Mouse (Mus musculus): ENCODE data around the gene B9d2. TPM values are rescaled to one million over a fixed set of nuclear protein-coding genes. Genes with fewer than 3 reads are reported as not detected.
A peak's percentile ranks its signal among the peaks of the same experiment; 100 is the strongest.

Gene B9d2
- total RNA-seq, 2 experiments from 2014 or later = 34.4 to 39.8 TPM

- no peak for ATAC-seq (replicated peaks; ENCODE audit: poor library complexity)
Measured at GRCm38 (mm10) chr7:25727800-25728199, 47.2 kb downstream of the B9d2 start.

GRCm38 (mm10) chr7:25729396-25729795 is 48.8 kb downstream of the B9d2 start:
- peak; percentile 14; the same call in 1 of the 2 replicates for ATAC-seq (replicated peaks; ENCODE audit: poor library complexity)

- ATAC-seq (replicated peaks; ENCODE audit: poor library complexity) = no peak
Measured at GRCm38 (mm10) chr7:25729862-25730261, 49.3 kb downstream of the B9d2 start.

- ATAC-seq (replicated peaks; ENCODE audit: poor library complexity) = peak; percentile 53
Measured at GRCm38 (mm10) chr7:25731294-25732055, 50.9 kb downstream of the B9d2 start.

- ATAC-seq (replicated peaks; ENCODE audit: poor library complexity) = peak; percentile 46
Measured at GRCm38 (mm10) chr7:25734991-25735390, 54.4 kb downstream of the B9d2 start.

Other genes starting within 250 kb of the B9d2 start
- gene Ceacam1, start 203.2 kb upstream of the B9d2 start, total RNA-seq (2015) = 62.9 and 87.1 TPM in 2 replicates
- 21.0 and 23.6 TPM in 2 replicates for gene Ceacam1, start 203.2 kb upstream of the B9d2 start, total RNA-seq (2017)
- 0.07 TPM in 1 of 2 replicates, not detected in the other for gene Ceacam2, start 140.9 kb upstream of the B9d2 start, total RNA-seq (2015)
- 0.46 TPM in 1 of 2 replicates, not detected in the other for gene Ceacam2, start 140.9 kb upstream of the B9d2 start, total RNA-seq (2017)
- gene Erich4, start 64.9 kb upstream of the B9d2 start, total RNA-seq (2015) = not detected in 2 replicates
- not detected in 2 replicates for gene Erich4, start 64.9 kb upstream of the B9d2 start, total RNA-seq (2017)
- 24.5 and 30.0 TPM in 2 replicates for gene Dmac2, start 61.4 kb upstream of the B9d2 start, total RNA-seq (2015)
- 34.0 and 34.9 TPM in 2 replicates for gene Dmac2, start 61.4 kb upstream of the B9d2 start, total RNA-seq (2017)
- gene B3gnt8, start 54.1 kb upstream of the B9d2 start, total RNA-seq (2015) = 5.1 and 7.4 TPM in 2 replicates
- gene B3gnt8, start 54.1 kb upstream of the B9d2 start, total RNA-seq (2017) = 13.2 and 22.2 TPM in 2 replicates
- 37.6 and 46.7 TPM in 2 replicates for gene Bckdha, start 21.8 kb upstream of the B9d2 start, total RNA-seq (2015)
- 48.6 and 52.0 TPM in 2 replicates for gene Bckdha, start 21.8 kb upstream of the B9d2 start, total RNA-seq (2017)
- gene Exosc5, start 21.6 kb upstream of the B9d2 start, total RNA-seq (2015) = 80.7 and 84.9 TPM in 2 replicates
- gene Exosc5, start 21.6 kb upstream of the B9d2 start, total RNA-seq (2017) = 55.6 and 71.8 TPM in 2 replicates
- gene Tmem91, start 5.6 kb upstream of the B9d2 start, total RNA-seq (2015) = 0.69 and 1.0 TPM in 2 replicates
- not detected in 2 replicates for gene Tmem91, start 5.6 kb upstream of the B9d2 start, total RNA-seq (2017)
- 237 and 286 TPM in 2 replicates for gene Tgfb1, start 6.2 kb downstream of the B9d2 start, total RNA-seq (2015)
- gene Tgfb1, start 6.2 kb downstream of the B9d2 start, total RNA-seq (2017) = 35.7 and 35.8 TPM in 2 replicates
- gene Ccdc97, start 38.3 kb downstream of the B9d2 start, total RNA-seq (2015) = 25.1 and 27.4 TPM in 2 replicates
- gene Ccdc97, start 38.3 kb downstream of the B9d2 start, total RNA-seq (2017) = 10.5 and 18.3 TPM in 2 replicates
- gene Hnrnpul1, start 74.0 kb downstream of the B9d2 start, total RNA-seq (2015) = 132 and 135 TPM in 2 replicates
- gene Hnrnpul1, start 74.0 kb downstream of the B9d2 start, total RNA-seq (2017) = 126 and 141 TPM in 2 replicates
- gene Axl, start 107.9 kb downstream of the B9d2 start, total RNA-seq (2015) = 1.1 and 2.3 TPM in 2 replicates
- gene Axl, start 107.9 kb downstream of the B9d2 start, total RNA-seq (2017) = 1.5 and 1.9 TPM in 2 replicates
- gene Cyp2s1, start 136.1 kb downstream of the B9d2 start, total RNA-seq (2015) = 0.17 TPM in 1 of 2 replicates, not detected in the other
- gene Cyp2s1, start 136.1 kb downstream of the B9d2 start, total RNA-seq (2017) = not detected in 2 replicates
- gene Cyp2b10, start 216.8 kb downstream of the B9d2 start, total RNA-seq (2015) = not detected in 2 replicates
- gene Cyp2b10, start 216.8 kb downstream of the B9d2 start, total RNA-seq (2017) = not detected in 2 replicates

Measured in megakaryocyte progenitor cell, adult 5-6 weeks (primary cell).